Mouse (Mus musculus) erythroid progenitor cell, adult 5-6 weeks (primary cell): ENCODE measurements around the gene Gm2012. TPM values are rescaled to one million over a fixed set of nuclear protein-coding genes. Genes with fewer than 3 reads are reported as not detected.
"Not testable (repeated sequence)": the region's sequence is repeated elsewhere in the genome, so short reads cannot be mapped to it uniquely, and the experiment has no call there.

Experiments
- ATAC-seq: replicated peaks from 2 replicates; pipeline ENCODE4 v1.8.0; 2016; ENCODE audit warnings: moderate number of reproducible peaks, mild to moderate bottlenecking, moderate TSS enrichment, inconsistent platforms; ENCODE audit not compliant: poor library complexity, low FRiP score, severe bottlenecking
- total RNA-seq, 2 experiments: library from RNA; stranded (forward) in 1 of 2; stranded (reverse) in 1 of 2; fragments of 150-400 nt in 1 of 2; fragments of 186-747, 209-891 nt in 1 of 2; gene quantifications; 2 replicates each; pipeline versions ENCODE4 v1.2.3 to v1.2.4; 2015 to 2017; ENCODE audit warnings: low replicate concordance in 2 of 2

Gm2012 gene
- total RNA-seq (2015; ENCODE audit: low replicate concordance) (not detected in 2 replicates), total RNA-seq (2017; ENCODE audit: low replicate concordance) (not detected in 2 replicates)

DNA sequence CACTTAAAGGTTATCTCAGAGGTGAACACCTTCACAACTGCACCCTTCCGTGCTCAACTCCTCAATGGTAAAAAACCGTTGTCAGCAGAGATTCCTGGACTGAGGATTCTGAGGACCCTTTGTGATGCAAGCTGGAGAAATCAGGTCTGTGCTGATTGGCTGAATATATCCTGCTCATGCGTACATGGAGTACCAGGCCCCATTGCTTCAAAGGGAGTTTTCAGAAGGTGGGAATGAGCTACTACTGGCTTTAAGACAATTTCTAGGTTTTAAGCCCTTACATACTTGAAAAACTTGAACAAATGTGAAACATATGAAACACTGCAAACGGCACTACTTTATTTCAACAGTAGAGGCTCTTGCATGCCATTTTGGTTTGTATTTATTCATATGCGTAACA lies at the start of gene Gm2012:
TSS of gene Gm2012 (minus strand) at position 101 of the 400 bp plus-strand sequence.
- not testable (repeated sequence) for ATAC-seq

DNA sequence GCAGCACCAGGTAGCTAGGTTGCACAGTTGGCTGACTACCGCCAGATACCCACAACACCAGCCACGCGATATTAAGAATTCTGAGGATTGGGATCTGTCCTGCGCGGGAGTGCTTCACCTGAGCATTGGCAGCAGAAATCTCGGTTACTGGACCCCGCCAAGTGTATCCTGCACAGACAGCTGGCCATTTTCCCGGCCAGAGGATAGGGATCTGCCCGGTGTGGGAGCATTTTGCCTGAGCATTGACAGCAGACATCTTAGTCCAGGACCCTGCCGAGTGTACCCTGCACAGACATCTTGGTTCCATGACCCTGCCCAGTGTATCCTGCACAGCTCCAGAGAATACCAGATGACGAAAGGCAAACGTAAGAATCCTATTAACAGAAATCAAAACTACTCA lies 72.0 kb downstream of the Gm2012 start:
- not testable (repeated sequence) for ATAC-seq

Other genes with a start within 250 kb of the Gm2012 start
- not detected in 2 replicates for gene Gm5168, start 180.3 kb downstream of the Gm2012 start, total RNA-seq (2015; ENCODE audit: low replicate concordance)
- gene Gm5168, start 180.3 kb downstream of the Gm2012 start, total RNA-seq (2017; ENCODE audit: low replicate concordance), result not detected in 2 replicates
- not detected in 2 replicates for gene Gm2030, start 78.7 kb upstream of the Gm2012 start, total RNA-seq (2015; ENCODE audit: low replicate concordance)
- gene Gm2030, start 78.7 kb upstream of the Gm2012 start, total RNA-seq (2017; ENCODE audit: low replicate concordance), result not detected in 2 replicates